Mouse (Mus musculus): ENCODE results near the gene Ankib1. TPM values are rescaled to one million over a fixed set of nuclear protein-coding genes. Genes with fewer than 3 reads are reported as not detected.
"Not testable (repeated sequence)": the region's sequence is repeated elsewhere in the genome, so short reads cannot be mapped to it uniquely, and the experiment has no call there.

Gene Ankib1
- polyA plus RNA-seq, 1 experiment, result 7.9 TPM

- TF ChIP-seq CTCF (IDR thresholded peaks at IDR 0.05; ENCODE audit: insufficient read depth, low read length) (no peak), POLR2A (IDR thresholded peaks at IDR 0.05; ENCODE audit: borderline replicate concordance, extremely low read depth, low read depth, low read length) (no peak)
- DNase-seq, result no peak
- Histone ChIP-seq H3K4me1 (ENCODE audit: control insufficient read depth, insufficient read depth, low read length) (no peaks in the 10 kb centered on the region), H3K4me3 (replicated peaks; ENCODE audit: extremely low read depth, low read depth, low read length) (no peak overlapping the region)
- 93% methylated on average over 3 of the region's 3 CpGs for WGBS
These were observed 111.4 kb downstream of the Ankib1 start for GRCm38 (mm10) chr5:3691283-3691682.

DNA sequence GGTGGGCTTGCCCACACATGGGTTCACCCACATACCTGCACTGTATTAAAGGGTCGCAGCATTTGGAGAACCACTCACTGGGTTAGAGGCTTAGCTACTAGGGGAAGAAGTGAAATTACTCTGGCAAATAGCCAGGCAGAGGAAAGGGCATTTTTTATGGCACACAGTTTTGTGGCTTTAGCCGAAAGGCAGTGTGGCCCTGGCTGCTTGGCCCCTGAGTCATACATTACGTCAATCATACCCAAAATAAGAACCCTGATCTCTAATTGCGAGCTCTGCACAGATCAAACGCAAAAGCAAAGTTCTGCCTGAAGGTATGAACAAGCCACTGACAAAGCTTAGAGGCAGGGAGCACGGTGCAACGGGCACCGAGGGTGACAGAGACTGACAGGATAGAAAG lies 114.4 kb downstream of the Ankib1 start:
- H3K4me3 ChIP-seq (replicated peaks; ENCODE audit: extremely low read depth, low read depth, low read length), result no peak overlapping the region

GRCm38 (mm10) chr5:3669938-3670554 lies 132.7 kb downstream of the Ankib1 start:
- Histone ChIP-seq H3K4me1 (ENCODE audit: control insufficient read depth, insufficient read depth, low read length) (no peaks in the 10 kb centered on the region), H3K4me3 (replicated peaks; ENCODE audit: extremely low read depth, low read depth, low read length) (no peak overlapping the region)
- TF ChIP-seq CTCF (IDR thresholded peaks at IDR 0.05; ENCODE audit: insufficient read depth, low read length) (no peak), POLR2A (IDR thresholded peaks at IDR 0.05; ENCODE audit: borderline replicate concordance, extremely low read depth, low read depth, low read length) (no peak)
- DNase-seq, result no peak
- WGBS, result 80% methylated on average over 6 of the region's 6 CpGs

More for the DNA sequence above, 114.4 kb downstream of the Ankib1 start:
- H3K4me1 ChIP-seq (ENCODE audit: control insufficient read depth, insufficient read depth, low read length), result no peaks in the 10 kb centered on the region
- no peak for DNase-seq
- TF ChIP-seq CTCF (IDR thresholded peaks at IDR 0.05; ENCODE audit: insufficient read depth, low read length), result no peak
- TF ChIP-seq POLR2A (IDR thresholded peaks at IDR 0.05; ENCODE audit: borderline replicate concordance, extremely low read depth, low read depth, low read length), result no peak
- 88% methylated on average over 8 of the region's 8 CpGs for WGBS

- Histone ChIP-seq H3K4me3 (replicated peaks; ENCODE audit: extremely low read depth, low read depth, low read length) (no peak overlapping the region), H3K4me1 (ENCODE audit: control insufficient read depth, insufficient read depth, low read length) (no peaks in the 10 kb centered on the region)
- 80% methylated on average over 12 of the region's 12 CpGs for WGBS
- no peak for DNase-seq
- TF ChIP-seq CTCF (IDR thresholded peaks at IDR 0.05; ENCODE audit: insufficient read depth, low read length) (no peak), POLR2A (IDR thresholded peaks at IDR 0.05; ENCODE audit: borderline replicate concordance, extremely low read depth, low read depth, low read length) (no peak)
These were observed 136.1 kb downstream of the Ankib1 start for GRCm38 (mm10) chr5:3666585-3666984.

GRCm38 (mm10) chr5:3665225-3665624 lies 137.5 kb downstream of the Ankib1 start:
- DNase-seq, result no peak
- no peak overlapping the region for H3K4me3 ChIP-seq (replicated peaks; ENCODE audit: extremely low read depth, low read depth, low read length)
- WGBS, result 86% methylated on average over 2 of the region's 2 CpGs
- TF ChIP-seq POLR2A (IDR thresholded peaks at IDR 0.05; ENCODE audit: borderline replicate concordance, extremely low read depth, low read depth, low read length), result no peak
- TF ChIP-seq CTCF (IDR thresholded peaks at IDR 0.05; ENCODE audit: insufficient read depth, low read length), result no peak
- H3K4me1 ChIP-seq (ENCODE audit: control insufficient read depth, insufficient read depth, low read length), result no peaks in the 10 kb centered on the region

- H3K4me3 ChIP-seq (replicated peaks; ENCODE audit: extremely low read depth, low read depth, low read length), result no peak within 1 kb of the TSS
- no peak for TF ChIP-seq POLR2A (IDR thresholded peaks at IDR 0.05; ENCODE audit: borderline replicate concordance, extremely low read depth, low read depth, low read length)
- no peak for TF ChIP-seq CTCF (IDR thresholded peaks at IDR 0.05; ENCODE audit: insufficient read depth, low read length)
- 72% methylated on average over 5 of the region's 5 CpGs for WGBS
- DNase-seq, result no peak
- no peaks in the 10 kb centered on the region for H3K4me1 ChIP-seq (ENCODE audit: control insufficient read depth, insufficient read depth, low read length)
These were observed 145.6 kb downstream of the Ankib1 start, which contains the start of gene Gatad1 for GRCm38 (mm10) chr5:3657085-3657484. TSS of gene Gatad1 (minus strand) at chr5:3657185.

DNA sequence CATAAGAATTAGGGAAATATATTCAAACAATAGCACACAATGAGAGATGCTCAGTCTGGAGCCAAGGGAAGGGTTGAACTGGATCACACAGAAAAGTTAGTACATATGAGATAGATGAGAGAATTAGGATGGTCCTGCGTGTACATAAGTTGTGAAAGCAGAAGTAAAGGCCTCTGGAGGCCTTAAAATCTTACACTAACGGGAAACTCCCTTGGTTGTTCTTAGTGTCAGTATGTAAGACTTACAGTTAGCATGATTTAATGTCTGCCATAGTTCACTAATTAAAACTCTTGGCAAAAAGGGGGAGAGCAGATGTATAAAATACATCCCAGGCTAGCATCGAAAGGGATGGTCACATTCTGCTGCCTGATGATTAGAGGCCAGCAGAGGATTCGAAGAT lies 148.9 kb downstream of the Ankib1 start:
- WGBS, result 83% methylated on average over 4 of the region's 4 CpGs
- TF ChIP-seq CTCF (IDR thresholded peaks at IDR 0.05; ENCODE audit: insufficient read depth, low read length), result no peak
- Histone ChIP-seq H3K4me1 (ENCODE audit: control insufficient read depth, insufficient read depth, low read length) (no peaks in the 10 kb centered on the region), H3K4me3 (replicated peaks; ENCODE audit: extremely low read depth, low read depth, low read length) (no peak overlapping the region)
- no peak for DNase-seq

DNA sequence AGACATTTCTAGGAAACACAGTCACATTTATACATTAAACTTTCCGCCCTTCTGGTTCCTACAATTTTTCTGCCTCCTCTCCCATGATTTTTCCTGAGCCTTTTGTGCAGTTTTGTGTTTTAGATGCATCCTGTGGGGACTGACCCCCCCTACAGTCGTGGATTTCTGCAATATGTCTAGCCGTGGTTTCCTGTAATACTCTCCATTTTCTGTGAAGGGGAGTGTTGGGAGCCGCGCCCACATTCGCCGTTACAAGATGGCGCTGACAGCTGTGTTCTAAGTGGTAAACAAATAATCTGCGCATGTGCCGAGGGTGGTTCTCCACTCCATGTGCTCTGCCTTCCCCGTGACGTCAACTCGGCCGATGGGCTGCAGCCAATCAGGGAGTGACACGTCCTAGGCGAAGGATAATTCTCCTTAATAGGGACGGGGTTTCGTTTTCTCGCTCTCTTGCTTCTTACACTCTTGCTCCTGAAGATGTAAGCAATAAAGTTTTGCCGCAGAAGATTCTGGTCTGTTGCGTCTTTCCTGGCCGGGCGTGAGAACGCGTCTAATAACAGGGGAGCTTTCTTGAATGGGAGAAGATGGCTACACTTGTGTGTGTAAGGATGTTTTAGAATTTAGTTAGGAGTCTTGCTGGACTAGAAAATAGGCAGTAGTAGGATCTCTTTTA lies 149.7 kb downstream of the Ankib1 start:
- WGBS, result 87% methylated on average over 17 of the region's 25 CpGs
- not testable (repeated sequence) for H3K4me3 ChIP-seq (replicated peaks; ENCODE audit: extremely low read depth, low read depth, low read length); H3K4me1 ChIP-seq (ENCODE audit: control insufficient read depth, insufficient read depth, low read length); DNase-seq

GRCm38 (mm10) chr5:3651621-3652020 lies 151.1 kb downstream of the Ankib1 start:
- no peak for DNase-seq
- Histone ChIP-seq H3K4me1 (ENCODE audit: control insufficient read depth, insufficient read depth, low read length) (peaks cover under 1% of the 10 kb centered on the region; the same call in 1 of the 2 replicates), H3K4me3 (replicated peaks; ENCODE audit: extremely low read depth, low read depth, low read length) (no peak overlapping the region)
- WGBS, result 83% methylated on average over 5 of the region's 5 CpGs
- TF ChIP-seq CTCF (IDR thresholded peaks at IDR 0.05; ENCODE audit: insufficient read depth, low read length) (no peak), POLR2A (IDR thresholded peaks at IDR 0.05; ENCODE audit: borderline replicate concordance, extremely low read depth, low read depth, low read length) (no peak)

GRCm38 (mm10) chr5:3650881-3651280 lies 151.8 kb downstream of the Ankib1 start, which contains the start of gene Tmbim7:
TSS of gene Tmbim7 (plus strand) at chr5:3651181.
- 80% methylated on average over 6 of the region's 6 CpGs for WGBS
- Histone ChIP-seq H3K4me1 (ENCODE audit: control insufficient read depth, insufficient read depth, low read length) (peaks cover 2% of the 10 kb centered on the region; the same call in 1 of the 2 replicates), H3K4me3 (replicated peaks; ENCODE audit: extremely low read depth, low read depth, low read length) (no peak within 1 kb of the TSS)
- no peak for DNase-seq
- no peak for TF ChIP-seq POLR2A (IDR thresholded peaks at IDR 0.05; ENCODE audit: borderline replicate concordance, extremely low read depth, low read depth, low read length)
- no peak for TF ChIP-seq CTCF (IDR thresholded peaks at IDR 0.05; ENCODE audit: insufficient read depth, low read length)

Data from lung, adult 2 months (tissue).